Mouse (Mus musculus): ENCODE measurements around the gene Usp2.

The Usp2 gene

GRCm38 (mm10) chr9:44127351-44127801 lies 60.6 kb downstream of the Usp2 start:
- no peak for DNase-seq

GRCm38 (mm10) chr9:44129633-44130032 lies 62.8 kb downstream of the Usp2 start:
- no peak for DNase-seq

GRCm38 (mm10) chr9:44130034-44130433 lies 63.2 kb downstream of the Usp2 start:
- DNase-seq, result peak in 1 of 2 experiments; percentile 48

GRCm38 (mm10) chr9:44130581-44131275 lies 63.9 kb downstream of the Usp2 start:
- DNase-seq, result peak in 1 of 2 experiments; percentile 37

GRCm38 (mm10) chr9:44131276-44131590 lies 64.4 kb downstream of the Usp2 start:
- DNase-seq, result no peak

GRCm38 (mm10) chr9:44132200-44132599 lies 65.4 kb downstream of the Usp2 start:
- no peak for DNase-seq

- DNase-seq, result no peak
Measured at GRCm38 (mm10) chr9:44133287-44133686, 66.5 kb downstream of the Usp2 start.

- peak; percentile 92 for DNase-seq
Measured at GRCm38 (mm10) chr9:44134101-44134850, 67.5 kb downstream of the Usp2 start, which contains the start of gene Mcam. Mcam (plus strand) TSS chr9:44134469.

- peak; percentile 76 to 83 for DNase-seq
Measured at GRCm38 (mm10) chr9:44134851-44135730, 68.3 kb downstream of the Usp2 start.

GRCm38 (mm10) chr9:44135731-44136411 lies 69.0 kb downstream of the Usp2 start:
- DNase-seq, result peak; percentile 61 to 64

- no peak for DNase-seq
Measured at GRCm38 (mm10) chr9:44137846-44138245, 71.0 kb downstream of the Usp2 start.

GRCm38 (mm10) chr9:44141951-44142350 lies 75.1 kb downstream of the Usp2 start:
- no peak for DNase-seq

- no peak for DNase-seq
Measured at GRCm38 (mm10) chr9:44143421-44143820, 76.6 kb downstream of the Usp2 start.

- peak; percentile 51 to 57 for DNase-seq
Measured at GRCm38 (mm10) chr9:44144023-44144717, 77.3 kb downstream of the Usp2 start.

GRCm38 (mm10) chr9:44144718-44145060 lies 77.9 kb downstream of the Usp2 start:
- DNase-seq, result peak; percentile 69 to 76
